Mouse (Mus musculus): ENCODE data around the gene Mterf1b. TPM values are rescaled to one million over a fixed set of nuclear protein-coding genes. Genes with fewer than 3 reads are reported as not detected.

Mterf1b gene
- total RNA-seq, 1 experiment from 2014 or later: 10.6 TPM

GRCm38 (mm10) chr5:4232163-4232562 is 40.0 kb downstream of the Mterf1b start:
- no peak for ATAC-seq (ENCODE audit: extremely low read depth, insufficient number of reproducible peaks, low FRiP score, poor library complexity, severe bottlenecking)

- ATAC-seq (ENCODE audit: extremely low read depth, insufficient number of reproducible peaks, low FRiP score, poor library complexity, severe bottlenecking): no peak
Measured at GRCm38 (mm10) chr5:4234505-4234904, 42.3 kb downstream of the Mterf1b start.

GRCm38 (mm10) chr5:4240120-4240519 is 48.0 kb downstream of the Mterf1b start:
- no peak for ATAC-seq (ENCODE audit: extremely low read depth, insufficient number of reproducible peaks, low FRiP score, poor library complexity, severe bottlenecking)

GRCm38 (mm10) chr5:4245004-4245403 is 52.8 kb downstream of the Mterf1b start:
- ATAC-seq (ENCODE audit: extremely low read depth, insufficient number of reproducible peaks, low FRiP score, poor library complexity, severe bottlenecking): no peak

- no peak for ATAC-seq (ENCODE audit: extremely low read depth, insufficient number of reproducible peaks, low FRiP score, poor library complexity, severe bottlenecking)
Measured at GRCm38 (mm10) chr5:4246095-4246494, 53.9 kb downstream of the Mterf1b start.

Other genes with a start within 250 kb of the Mterf1b start
- 12.3 and 14.3 TPM in 2 replicates for gene Cyp51, start 87.6 kb upstream of the Mterf1b start, total RNA-seq (2017)

All from neutrophil, adult 5-6 weeks (primary cell).